Mouse (Mus musculus) left cerebral cortex, adult 2 months (tissue): ENCODE results near the gene Arfgap2. TPM values are rescaled to one million over a fixed set of nuclear protein-coding genes. Genes with fewer than 3 reads are reported as not detected.
A peak's percentile ranks its signal among the peaks of the same experiment; 100 is the strongest.

Experiments used
- DNase-seq, 2 experiments: peaks; one replicate each; pipeline ENCODE4 v3.0.0; 2021 to 2022; ENCODE audit warnings: low spot score in 2 of 2, mixed read lengths in 1 of 2; ENCODE audit errors: extremely low spot score in 1 of 2
- H3K27ac ChIP-seq: fragments of 200-600 bp; 2 replicates; pipeline ENCODE4 v1.8.1; 2022
- H3K4me3 ChIP-seq: fragments of 200-600 bp; 2 replicates; pipeline ENCODE4 v1.8.1; 2022
- CTCF ChIP-seq: fragments of 200-600 bp; IDR thresholded peaks from 2 replicates; pipeline ENCODE4 v1.8.1; 2022; ENCODE audit warnings: antibody characterized with exemption, mild to moderate bottlenecking, moderate library complexity
- intact Hi-C: fragments of 180-260 bp; cut with DNase I; formaldehyde crosslinking; loops from one replicate; pipeline ENCODE4 v1.15.1; 2025
- total RNA-seq, 2 experiments: library from RNA; stranded (reverse); gene quantifications; 2 replicates each; pipeline ENCODE4 v1.2.3; 2021

Arfgap2 gene
- total RNA-seq, 2 experiments from 2014 or later: 73.9 to 81.8 TPM

GRCm38 (mm10) chr2:91314184-91314583 is 49.4 kb downstream of the Arfgap2 start:
- H3K4me3 ChIP-seq: no peak overlapping the region
- no peak for DNase-seq
- TF ChIP-seq CTCF: no peak
- H3K27ac ChIP-seq: no peak overlapping the region
- intact Hi-C loops: no loop called here

GRCm38 (mm10) chr2:91320559-91321529 is 56.1 kb downstream of the Arfgap2 start:
- Histone ChIP-seq H3K27ac (no peak overlapping the region), H3K4me3 (no peak overlapping the region)
- TF ChIP-seq CTCF: no peak
- DNase-seq: no peak
- intact Hi-C loops: no loop called here

GRCm38 (mm10) chr2:91321923-91322322 is 57.1 kb downstream of the Arfgap2 start:
- intact Hi-C loops: no loop called here
- Histone ChIP-seq H3K4me3 (no peak overlapping the region), H3K27ac (no peak overlapping the region)
- DNase-seq: no peak
- TF ChIP-seq CTCF: no peak

- TF ChIP-seq CTCF: no peak
- intact Hi-C loops: no loop called here
- Histone ChIP-seq H3K27ac (no peak overlapping the region), H3K4me3 (no peak overlapping the region)
- DNase-seq: no peak
Measured at GRCm38 (mm10) chr2:91322490-91322889, 57.7 kb downstream of the Arfgap2 start.

- intact Hi-C loops: no loop called here
Measured at GRCm38 (mm10) chr2:91324346-91324745, 59.6 kb downstream of the Arfgap2 start.

GRCm38 (mm10) chr2:91324761-91325421 is 60.1 kb downstream of the Arfgap2 start:
- no peak for TF ChIP-seq CTCF
- intact Hi-C loops: no loop called here
- no peak overlapping the region for H3K4me3 ChIP-seq
- H3K27ac ChIP-seq: peak overlapping the region; percentile 73
- DNase-seq: peak in 1 of 2 experiments; percentile 24

More at GRCm38 (mm10) chr2:91324346-91324745, 59.6 kb downstream of the Arfgap2 start:
- peak overlapping the region; percentile 73; the same call in 1 of the 2 replicates for H3K27ac ChIP-seq
- no peak for DNase-seq
- TF ChIP-seq CTCF: no peak
- no peak overlapping the region for H3K4me3 ChIP-seq

Other genes with a start within 250 kb of the Arfgap2 start
- under 1 TPM; 0.44 to 0.57 TPM for gene Rapsn, start 229.4 kb upstream of the Arfgap2 start, total RNA-seq
- 100 to 1,000 TPM; 205 to 207 TPM for gene Psmc3, start 211.0 kb upstream of the Arfgap2 start, total RNA-seq
- 10 to 100 TPM; 30.1 to 32.3 TPM for gene Slc39a13, start 194.6 kb upstream of the Arfgap2 start, total RNA-seq
- 1 to 10 TPM; 3.4 to 4.8 TPM for gene Spi1, start 182.6 kb upstream of the Arfgap2 start, total RNA-seq
- gene Mybpc3, start 146.8 kb upstream of the Arfgap2 start, total RNA-seq: under 1 TPM; 0.33 to 0.43 TPM
- 100 to 1,000 TPM; 236 to 254 TPM for gene Madd, start 81.1 kb upstream of the Arfgap2 start, total RNA-seq
- 1 to 10 TPM; 3.4 to 7.1 TPM for gene Nr1h3, start 62.1 kb upstream of the Arfgap2 start, total RNA-seq
- gene Acp2, start 62.1 kb upstream of the Arfgap2 start, total RNA-seq: 10 to 100 TPM; 42.4 to 44.5 TPM
- gene Ddb2, start 28.0 kb upstream of the Arfgap2 start, total RNA-seq: 10 to 100 TPM; 11.7 to 14.4 TPM
- gene Pacsin3, start 9.0 kb upstream of the Arfgap2 start, total RNA-seq: 10 to 100 TPM; 42.7 to 46.9 TPM
- 100 to 1,000 TPM in 1 of 2 experiments, 10 to 100 TPM in 1; 90.6 to 107 TPM for gene 1110051M20Rik, start 179.7 kb downstream of the Arfgap2 start, total RNA-seq
- gene Lrp4, start 192.5 kb downstream of the Arfgap2 start, total RNA-seq: 10 to 100 TPM; 25.3 to 27.3 TPM